Mouse (Mus musculus) left cerebral cortex, adult 18-20 months (tissue): ENCODE results near the gene Sned1. TPM values are rescaled to one million over a fixed set of nuclear protein-coding genes. Genes with fewer than 3 reads are reported as not detected.
A peak's percentile ranks its signal among the peaks of the same experiment; 100 is the strongest.
"Not testable (repeated sequence)": the region's sequence is repeated elsewhere in the genome, so short reads cannot be mapped to it uniquely, and the experiment has no call there.

Experiments used
- DNase-seq, 2 experiments: peaks; one replicate each; pipeline ENCODE4 v3.0.0; 2021 to 2022; ENCODE audit warnings: low spot score in 2 of 2, mixed read lengths in 1 of 2
- total RNA-seq, 2 experiments: library from RNA; stranded (reverse); gene quantifications; 2 replicates each; pipeline ENCODE4 v1.2.3; 2021

The Sned1 gene
- total RNA-seq, 2 experiments from 2014 or later = 7.8 to 8.2 TPM

- no peak for DNase-seq
Measured at GRCm38 (mm10) chr1:93227976-93228365, 7.7 kb upstream of the Sned1 start.

DNA sequence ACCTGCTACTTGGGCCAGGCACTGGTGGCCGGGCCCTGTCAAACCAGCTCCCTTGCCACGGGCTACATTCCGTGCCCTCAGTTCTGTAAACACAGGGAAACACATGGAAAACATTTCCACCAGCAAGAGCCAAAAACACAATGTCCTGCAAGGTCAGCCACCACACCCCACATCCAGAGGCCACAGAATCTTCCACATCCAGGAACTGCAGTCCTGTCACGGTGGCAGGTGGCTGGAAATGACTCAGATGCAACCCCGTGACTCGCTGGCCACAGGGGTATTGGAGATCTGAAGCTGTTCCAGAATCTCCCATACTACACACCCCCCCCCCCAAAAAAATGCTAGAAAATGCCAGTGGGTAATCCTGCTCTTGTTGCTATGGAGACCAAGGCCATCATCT, 6.4 kb upstream of the Sned1 start:
- DNase-seq = no peak

DNA sequence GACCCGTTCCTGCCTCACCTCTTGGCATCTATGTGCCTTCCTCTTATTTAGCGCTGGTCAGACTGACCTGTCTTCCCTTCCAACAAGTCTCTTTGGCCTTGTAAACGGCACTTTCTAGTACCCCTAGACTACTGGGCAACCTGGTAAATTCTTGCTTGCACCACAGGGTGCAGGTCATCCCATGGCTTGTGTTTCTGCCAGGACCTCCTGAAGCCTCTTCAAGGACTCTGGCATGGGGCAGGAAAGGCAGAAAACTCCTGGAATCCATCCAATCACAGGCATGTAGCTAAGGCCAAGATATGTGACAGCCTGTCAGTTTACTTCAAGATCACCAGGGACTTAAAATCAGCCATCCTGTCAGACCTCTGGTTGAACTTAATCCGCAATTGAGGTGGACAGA, 6.0 kb upstream of the Sned1 start:
- DNase-seq = no peak

- DNase-seq = no peak
Measured at GRCm38 (mm10) chr1:93236545-93236924, 894 bp downstream of the Sned1 start.

DNA sequence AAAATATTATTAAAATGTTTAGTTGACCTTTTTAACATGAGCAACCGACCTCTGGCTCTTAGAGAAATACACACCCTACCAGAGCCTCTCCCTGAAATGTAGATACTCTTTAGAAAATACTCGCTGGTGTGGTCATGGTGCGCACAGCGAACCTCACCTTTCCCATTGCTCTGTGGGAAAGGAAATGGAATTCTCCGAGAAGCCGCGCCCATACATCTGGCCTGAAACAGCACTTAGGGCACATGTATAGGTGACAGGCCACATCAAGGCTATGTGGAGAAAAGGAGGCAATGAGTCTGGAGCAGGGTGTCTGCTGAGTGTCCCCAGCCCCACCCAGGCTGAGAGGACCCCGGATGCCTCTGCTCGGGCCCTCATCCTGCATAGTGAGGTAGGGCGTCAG, 2.0 kb downstream of the Sned1 start:
- no peak for DNase-seq

GRCm38 (mm10) chr1:93238201-93238600, 2.6 kb downstream of the Sned1 start:
- peak in 1 of 2 experiments; percentile 7 for DNase-seq

GRCm38 (mm10) chr1:93245936-93246335, 10.3 kb downstream of the Sned1 start:
- DNase-seq = no peak

GRCm38 (mm10) chr1:93252586-93252985, 16.9 kb downstream of the Sned1 start:
- no peak for DNase-seq

- no peak for DNase-seq
Measured at GRCm38 (mm10) chr1:93255761-93256160, 20.1 kb downstream of the Sned1 start.

DNA sequence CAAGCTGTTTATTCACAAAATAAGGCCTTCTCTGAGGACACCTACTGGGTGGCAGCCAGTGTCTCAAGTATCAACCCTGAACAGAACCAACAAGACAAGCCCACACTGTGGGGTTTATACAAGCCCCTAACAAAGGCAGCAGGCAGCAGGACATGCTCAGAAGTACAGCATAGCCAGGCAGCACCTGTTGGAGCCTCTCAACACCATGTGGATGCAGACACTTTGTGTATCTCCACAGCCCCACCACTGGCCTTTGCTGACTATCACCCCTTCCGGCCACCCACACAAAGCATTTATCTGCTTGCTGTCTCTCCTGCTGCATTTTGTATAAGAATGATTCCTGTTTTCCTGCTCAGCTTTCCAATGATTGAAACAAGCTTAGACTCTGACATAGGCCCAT, 21.9 kb downstream of the Sned1 start:
- no peak for DNase-seq

DNA sequence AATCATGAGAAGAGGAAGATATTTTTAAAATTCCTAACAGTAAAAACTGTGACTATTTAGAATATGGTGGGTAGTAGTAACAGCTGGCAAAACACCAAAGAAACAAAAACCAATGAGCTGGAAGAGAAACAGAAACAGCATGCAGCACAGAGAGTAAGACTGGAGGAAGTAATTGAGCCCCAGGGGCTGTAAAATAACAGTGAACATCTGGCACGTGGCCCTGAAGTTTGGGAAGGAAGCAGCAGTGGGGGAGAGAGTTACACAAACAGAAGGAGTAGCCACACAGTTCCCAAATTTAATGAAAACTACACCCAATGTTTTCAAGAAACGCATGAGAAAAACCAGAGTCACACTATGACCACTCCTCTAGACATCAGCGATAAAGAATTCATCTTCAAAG, 31.6 kb downstream of the Sned1 start:
- no peak for DNase-seq

GRCm38 (mm10) chr1:93268246-93268645, 32.6 kb downstream of the Sned1 start:
- DNase-seq = no peak

DNA sequence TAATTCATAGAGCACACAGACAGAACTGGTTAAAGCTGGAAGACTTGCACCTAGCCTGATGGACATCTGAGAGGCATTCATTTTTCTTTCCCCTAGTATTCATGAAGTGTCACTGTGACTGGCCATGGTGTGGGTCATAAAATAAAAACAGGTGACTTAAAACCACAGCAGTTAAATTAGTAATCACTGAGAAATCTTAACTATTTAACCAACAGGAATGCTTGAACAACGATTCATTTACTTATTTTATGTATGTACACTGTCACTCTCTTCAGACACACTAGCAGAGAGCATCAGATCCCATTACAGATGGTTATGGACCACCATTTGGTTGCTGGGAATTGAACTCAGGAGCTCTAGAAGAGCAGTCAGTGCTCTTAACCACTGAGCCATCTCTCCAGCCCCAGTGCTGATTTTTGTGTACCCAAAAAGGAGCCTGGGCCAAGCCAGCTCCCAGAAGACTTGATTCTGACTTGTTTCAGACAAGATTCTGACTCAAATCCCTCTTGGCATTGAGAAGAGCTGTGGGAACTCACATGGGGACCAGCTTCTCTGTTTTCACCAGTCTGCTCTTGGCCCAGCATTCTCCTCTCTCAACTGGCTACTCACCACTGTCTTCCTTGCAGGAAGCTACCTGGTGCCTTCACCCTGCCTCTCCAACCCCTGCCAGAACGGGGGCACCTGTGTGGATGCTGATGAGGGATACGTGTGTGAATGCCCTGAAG, 35.0 kb downstream of the Sned1 start:
- DNase-seq = no peak

GRCm38 (mm10) chr1:93271751-93272150, 36.1 kb downstream of the Sned1 start:
- DNase-seq = no peak

DNA sequence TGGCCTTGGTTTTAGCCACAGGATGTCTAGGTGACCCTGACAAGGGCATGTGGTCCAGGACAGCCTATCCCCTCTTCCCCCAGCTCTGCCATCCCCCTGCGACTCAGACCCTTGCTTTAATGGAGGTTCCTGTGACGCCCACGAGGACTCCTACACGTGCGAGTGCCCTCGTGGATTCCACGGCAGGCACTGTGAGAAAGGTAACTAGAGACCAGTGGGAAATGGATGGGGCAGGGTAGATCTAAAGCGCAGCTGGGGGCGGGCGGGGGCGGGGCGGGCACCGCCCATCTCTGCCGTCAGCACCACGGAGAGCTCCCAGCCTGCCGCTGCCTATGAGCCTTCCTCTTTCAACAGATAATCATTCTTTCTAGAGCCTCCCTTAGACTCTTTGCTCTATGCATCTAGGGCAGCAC, 36.8 kb downstream of the Sned1 start:
- no peak for DNase-seq

GRCm38 (mm10) chr1:93275561-93275960, 39.9 kb downstream of the Sned1 start:
- no peak for DNase-seq

DNA sequence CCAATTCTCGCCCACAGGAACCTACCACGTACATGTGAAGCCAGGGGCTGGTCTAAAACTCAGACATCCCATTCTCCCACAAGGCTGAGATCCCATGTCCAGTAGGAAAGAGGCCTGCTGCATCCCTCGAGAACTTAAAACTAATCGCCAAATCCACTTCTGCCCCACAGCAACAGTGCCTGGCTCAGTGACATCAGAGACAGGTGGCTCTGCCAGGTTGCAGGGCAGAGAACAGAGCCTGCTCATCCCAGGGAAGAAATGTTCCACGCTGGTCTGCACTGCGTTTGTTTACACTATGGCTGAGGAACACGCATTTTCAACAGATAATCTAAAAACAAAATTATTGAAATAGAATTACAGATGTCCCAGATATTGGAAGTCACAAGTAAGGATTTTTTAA, 41.4 kb downstream of the Sned1 start:
- no peak for DNase-seq

- DNase-seq = no peak
Measured at GRCm38 (mm10) chr1:93289678-93290214, 54.1 kb downstream of the Sned1 start.

GRCm38 (mm10) chr1:93290956-93291355, 55.3 kb downstream of the Sned1 start:
- no peak for DNase-seq

- DNase-seq = no peak
Measured at GRCm38 (mm10) chr1:93291591-93291990, 56.0 kb downstream of the Sned1 start.

DNA sequence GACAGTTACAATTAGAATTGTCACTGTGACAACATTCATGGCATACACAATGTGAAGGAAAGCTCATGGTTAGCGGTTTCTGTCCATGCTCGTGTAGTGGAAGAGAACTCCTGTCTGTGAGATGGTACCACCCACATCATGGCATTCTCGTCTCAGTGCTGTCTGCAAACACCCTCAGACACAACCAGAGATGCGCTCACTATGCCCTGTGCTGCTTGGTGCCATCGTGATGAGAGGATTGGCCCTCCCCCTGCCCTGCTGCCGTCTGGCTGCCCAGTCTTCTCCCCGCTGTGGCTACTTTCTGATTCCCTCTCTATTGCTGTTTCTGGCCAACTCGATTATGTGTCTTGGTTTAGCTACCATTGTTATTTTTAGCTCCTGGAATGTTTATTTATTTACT, 56.4 kb downstream of the Sned1 start:
- DNase-seq = no peak

- not testable (repeated sequence) for DNase-seq
Measured at GRCm38 (mm10) chr1:93294491-93294890, 58.9 kb downstream of the Sned1 start.

- no peak for DNase-seq
Measured at GRCm38 (mm10) chr1:93299791-93300190, 64.2 kb downstream of the Sned1 start.
